Mouse (Mus musculus) kidney, embryonic 15.5 days (tissue): ENCODE measurements around the gene Adamtsl2. TPM values are rescaled to one million over a fixed set of nuclear protein-coding genes. Genes with fewer than 3 reads are reported as not detected.

Experiments used
- ATAC-seq: fragments of 200-750 bp; cut with Nextera tagmentation; replicated peaks from 2 replicates; pipeline ENCODE4 v1.8.0; 2017; ENCODE audit warnings: moderate TSS enrichment; ENCODE audit not compliant: low FRiP score
- H3K27ac ChIP-seq: fragments of 300-500 bp; sonication (generic); 2 replicates; pipeline ENCODE4 v1.5.1; 2015; ENCODE audit warnings: mild to moderate bottlenecking, inconsistent platforms
- H3K27me3 ChIP-seq: fragments of 300-500 bp; sonication (generic); 2 replicates; pipeline ENCODE4 v1.6.1; 2015; ENCODE audit warnings: inconsistent platforms
- H3K36me3 ChIP-seq: fragments of 300-500 bp; sonication (generic); 2 replicates; pipeline ENCODE4 v1.6.1; 2015; ENCODE audit warnings: inconsistent platforms
- H3K4me1 ChIP-seq: fragments of 300-500 bp; sonication (generic); 2 replicates; pipeline ENCODE4 v1.6.1; 2015; ENCODE audit warnings: inconsistent platforms
- H3K4me2 ChIP-seq: fragments of 300-500 bp; sonication (generic); 2 replicates; pipeline ENCODE4 v1.6.1; 2015; ENCODE audit warnings: moderate library complexity, mild to moderate bottlenecking, inconsistent platforms
- H3K4me3 ChIP-seq: fragments of 300-500 bp; sonication (generic); replicated peaks from 2 replicates; pipeline ENCODE4 v1.5.1; 2015; ENCODE audit warnings: mild to moderate bottlenecking, inconsistent platforms
- H3K9ac ChIP-seq: fragments of 300-500 bp; sonication (generic); 2 replicates; pipeline ENCODE4 v1.6.1; 2015; ENCODE audit warnings: mild to moderate bottlenecking, inconsistent platforms
- H3K9me3 ChIP-seq: fragments of 300-500 bp; sonication (generic); replicated peaks from 2 replicates; pipeline ENCODE4 v1.6.1; 2016; ENCODE audit warnings: inconsistent platforms
- WGBS: fragments of 180-500 bp; shearing (Covaris S2); methylation state at CpG from one replicate; pipeline ENCODE4 v1.1.7; 2015; ENCODE audit warnings: mixed read lengths; 5-methylcytosine and 5-hydroxymethylcytosine counted together
- polyA plus RNA-seq: library from polyadenylated mRNA; unstranded; fragments of >200 nt; fragmentation: Nextera tagmentation; extraction: Ambion mirVana; gene quantifications from 2 replicates; pipeline ENCODE4 v1.2.1, GENCODE M21; 2015

Adamtsl2 gene
- polyA plus RNA-seq, 1 experiment from 2014 or later = 1.7 TPM

DNA sequence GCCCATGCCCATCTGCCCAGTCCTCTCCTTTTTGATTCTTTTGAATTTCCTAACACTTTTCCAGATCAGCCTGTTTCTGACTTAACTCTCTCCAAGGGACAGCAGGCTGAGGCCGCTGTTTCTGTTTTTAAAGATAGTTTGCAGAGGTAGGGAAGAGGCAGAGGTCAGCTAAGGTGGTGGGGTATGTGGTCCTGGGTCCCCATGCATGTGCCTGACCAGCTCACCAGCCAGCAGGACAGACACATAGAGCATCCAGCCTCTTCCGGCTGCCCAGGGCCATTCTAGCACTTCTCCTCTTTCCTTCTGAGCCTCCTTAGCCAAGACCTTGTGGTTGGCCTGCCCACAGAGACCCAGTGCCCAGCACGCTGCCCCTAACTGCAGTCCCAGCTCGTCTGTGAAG, 20.9 kb upstream of the Adamtsl2 start:
- Histone ChIP-seq H3K4me2 (no peak overlapping the region), H3K9me3 (no peaks in the 10 kb centered on the region), H3K4me3 (no peak overlapping the region), H3K36me3 (no peaks in the 10 kb centered on the region), H3K27me3 (no peaks in the 10 kb centered on the region), H3K4me1 (peaks cover 29% of the 10 kb centered on the region), H3K27ac (no peak overlapping the region), H3K9ac (no peak overlapping the region)
- ATAC-seq = no peak
- 18% methylated on average over 4 of the region's 4 CpGs for WGBS

DNA sequence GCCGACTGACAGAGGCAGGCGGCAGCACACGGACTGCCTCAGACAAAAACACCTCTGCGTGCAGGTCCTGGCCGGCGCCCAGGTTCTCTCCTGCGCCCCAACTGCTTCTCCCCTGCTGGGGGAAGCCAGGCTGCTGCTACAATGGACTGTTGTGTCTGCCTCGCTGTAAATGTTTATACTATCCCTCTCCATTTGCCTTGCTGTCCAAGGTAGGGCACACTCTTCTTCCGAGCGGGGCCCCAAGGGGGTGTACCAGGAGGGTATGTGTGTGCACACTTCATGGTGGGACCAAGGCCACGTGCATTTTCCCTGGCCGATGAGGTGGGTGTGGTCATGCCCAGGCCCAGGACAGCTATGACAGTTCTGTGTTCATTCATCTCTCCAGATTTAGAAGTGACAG, 20.4 kb upstream of the Adamtsl2 start:
- H3K4me1 ChIP-seq = peaks cover 29% of the 10 kb centered on the region
- no peak overlapping the region for H3K27ac ChIP-seq
- no peak overlapping the region for H3K9ac ChIP-seq
- no peaks in the 10 kb centered on the region for H3K27me3 ChIP-seq
- no peaks in the 10 kb centered on the region for H3K9me3 ChIP-seq
- H3K4me2 ChIP-seq = no peak overlapping the region
- H3K36me3 ChIP-seq = no peaks in the 10 kb centered on the region
- H3K4me3 ChIP-seq = no peak overlapping the region
- no peak for ATAC-seq
- WGBS = 10% methylated on average over 12 of the region's 12 CpGs

DNA sequence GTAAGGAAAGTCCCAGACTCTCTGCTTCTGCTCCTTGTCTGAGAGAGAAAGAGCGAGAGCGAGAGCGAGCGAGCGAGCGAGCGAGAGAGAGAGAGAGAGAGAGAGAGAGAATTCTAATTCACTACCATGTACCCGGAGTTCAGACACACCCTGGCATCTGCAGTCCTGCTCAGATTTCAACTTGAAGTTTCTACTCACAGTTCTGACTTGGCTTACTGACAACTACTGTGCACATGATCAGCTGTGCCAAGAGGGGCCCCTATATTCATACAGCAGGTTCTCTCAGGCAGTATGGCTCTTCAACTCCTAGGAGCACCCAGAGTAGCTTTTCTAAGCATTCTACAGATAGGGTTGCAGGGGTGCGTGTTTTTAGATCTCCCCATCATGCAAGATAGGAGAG, 20.0 kb upstream of the Adamtsl2 start:
- no peak overlapping the region for H3K27ac ChIP-seq

DNA sequence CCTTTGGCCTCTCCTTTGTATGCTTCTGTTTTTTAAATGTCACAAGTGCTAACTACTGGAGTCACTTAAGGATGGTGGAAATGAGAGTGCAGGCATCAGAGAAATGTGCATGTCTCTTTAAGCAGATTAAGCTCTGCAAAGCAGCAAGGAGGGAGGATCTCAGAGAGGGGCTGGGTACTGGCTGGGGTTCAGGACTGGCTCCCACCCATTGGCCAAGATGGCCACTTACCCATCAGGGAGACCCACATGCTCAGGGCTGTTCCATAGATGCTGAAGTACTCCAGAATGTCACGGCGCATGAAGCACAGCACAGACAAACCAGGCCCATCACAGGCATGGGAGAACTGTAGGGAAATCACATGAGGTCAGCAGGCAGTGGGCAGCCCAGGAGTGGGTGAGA, 12.1 kb upstream of the Adamtsl2 start:
- 95% methylated on average over 2 of the region's 2 CpGs for WGBS
- ATAC-seq = no peak
- Histone ChIP-seq H3K36me3 (no peaks in the 10 kb centered on the region), H3K4me3 (no peak overlapping the region), H3K27me3 (no peaks in the 10 kb centered on the region), H3K4me2 (no peak overlapping the region), H3K27ac (no peak overlapping the region), H3K9ac (no peak overlapping the region), H3K4me1 (peaks cover 8% of the 10 kb centered on the region), H3K9me3 (no peaks in the 10 kb centered on the region)

More for the DNA sequence above, 20.0 kb upstream of the Adamtsl2 start:
- Histone ChIP-seq H3K36me3 (no peaks in the 10 kb centered on the region), H3K4me2 (no peak overlapping the region), H3K9me3 (no peaks in the 10 kb centered on the region), H3K4me3 (no peak overlapping the region), H3K27me3 (no peaks in the 10 kb centered on the region), H3K9ac (no peak overlapping the region), H3K4me1 (peaks cover 29% of the 10 kb centered on the region)
- 64% methylated on average over 9 of the region's 9 CpGs for WGBS
- ATAC-seq = no peak

DNA sequence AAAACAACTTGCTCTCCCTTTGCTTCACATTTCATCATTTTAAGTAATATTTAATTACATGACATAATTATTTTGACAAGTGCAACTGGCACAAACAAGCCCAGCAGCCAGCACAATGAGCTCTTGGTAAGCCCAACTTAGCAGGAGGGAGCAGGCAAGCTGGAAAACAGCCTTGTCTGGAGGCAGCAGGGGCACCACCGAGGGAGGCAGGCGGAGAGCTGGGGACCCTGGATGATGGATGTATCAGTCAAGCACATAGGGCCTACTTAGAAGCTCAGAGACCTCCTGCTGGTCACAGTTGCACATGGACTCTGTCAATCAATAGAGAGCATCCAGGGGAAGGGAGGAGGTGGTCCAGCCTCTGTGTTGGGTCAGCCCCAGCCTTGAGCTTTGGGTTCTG, 11.2 kb upstream of the Adamtsl2 start:
- no peaks in the 10 kb centered on the region for H3K27me3 ChIP-seq
- H3K9me3 ChIP-seq = no peaks in the 10 kb centered on the region
- no peak overlapping the region for H3K4me3 ChIP-seq
- H3K9ac ChIP-seq = no peak overlapping the region
- ATAC-seq = no peak
- no peak overlapping the region for H3K27ac ChIP-seq
- peaks cover 9% of the 10 kb centered on the region for H3K4me1 ChIP-seq
- 39% methylated on average over 2 of the region's 2 CpGs for WGBS
- H3K36me3 ChIP-seq = no peaks in the 10 kb centered on the region
- no peak overlapping the region for H3K4me2 ChIP-seq

DNA sequence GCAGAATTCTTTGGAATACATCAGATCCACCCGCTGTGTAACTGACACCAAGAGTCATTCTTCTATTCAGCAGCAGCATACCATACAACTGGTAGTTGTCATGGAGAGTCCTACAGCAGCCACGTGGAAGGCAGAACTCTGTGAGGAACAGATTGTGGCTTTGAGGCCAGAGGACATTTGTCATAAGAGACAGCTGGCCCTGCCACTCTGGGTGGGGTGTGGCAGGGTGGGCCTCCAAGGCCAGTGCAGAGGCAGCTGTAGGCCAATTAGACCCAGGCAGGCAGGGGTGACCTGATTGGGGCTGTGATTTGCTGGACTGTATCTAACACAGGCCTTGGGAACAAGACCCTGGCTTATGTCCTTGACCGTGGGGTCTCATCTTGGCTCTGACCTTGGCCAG, 9.5 kb upstream of the Adamtsl2 start:
- WGBS = 56% methylated on average over 3 of the region's 3 CpGs
- no peaks in the 10 kb centered on the region for H3K36me3 ChIP-seq
- H3K4me1 ChIP-seq = peaks cover 18% of the 10 kb centered on the region
- no peak overlapping the region for H3K4me2 ChIP-seq
- no peak overlapping the region for H3K9ac ChIP-seq
- no peak overlapping the region for H3K4me3 ChIP-seq
- no peaks in the 10 kb centered on the region for H3K9me3 ChIP-seq
- no peak for ATAC-seq
- H3K27me3 ChIP-seq = no peaks in the 10 kb centered on the region
- no peak overlapping the region for H3K27ac ChIP-seq

DNA sequence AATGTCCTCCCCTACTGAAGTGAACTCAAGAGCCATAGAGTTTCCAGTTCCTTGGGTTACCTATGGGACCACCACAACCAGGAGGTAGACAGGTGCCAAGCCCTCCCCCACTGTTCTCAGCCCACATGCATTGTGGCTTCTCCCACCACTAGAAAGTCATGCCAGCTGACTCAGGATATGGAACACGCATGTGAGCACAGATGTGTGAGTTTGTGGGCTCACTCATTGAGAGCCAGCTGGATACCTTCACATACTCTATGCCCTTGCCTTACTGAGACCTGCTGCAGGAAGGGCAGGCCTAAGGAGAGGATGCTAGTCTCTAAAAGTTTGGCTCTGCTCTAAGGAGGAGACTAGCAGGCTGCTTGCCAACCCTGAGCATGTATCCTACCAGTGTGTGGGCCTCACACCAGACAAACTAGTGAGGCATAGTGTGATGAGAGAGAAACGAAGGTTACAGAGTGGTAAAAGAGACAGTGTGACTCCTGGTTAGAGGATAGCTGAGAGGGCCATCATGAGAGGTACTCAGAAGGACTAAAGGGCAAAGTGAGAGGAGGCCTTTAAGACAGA, 8.8 kb upstream of the Adamtsl2 start:
- Histone ChIP-seq H3K36me3 (no peaks in the 10 kb centered on the region), H3K27me3 (no peaks in the 10 kb centered on the region), H3K27ac (no peak overlapping the region), H3K4me3 (no peak overlapping the region), H3K4me1 (peaks cover 23% of the 10 kb centered on the region), H3K9me3 (no peaks in the 10 kb centered on the region), H3K9ac (no peak overlapping the region), H3K4me2 (no peak overlapping the region)
- ATAC-seq = no peak
- WGBS = 76% methylated on average over 2 of the region's 2 CpGs

DNA sequence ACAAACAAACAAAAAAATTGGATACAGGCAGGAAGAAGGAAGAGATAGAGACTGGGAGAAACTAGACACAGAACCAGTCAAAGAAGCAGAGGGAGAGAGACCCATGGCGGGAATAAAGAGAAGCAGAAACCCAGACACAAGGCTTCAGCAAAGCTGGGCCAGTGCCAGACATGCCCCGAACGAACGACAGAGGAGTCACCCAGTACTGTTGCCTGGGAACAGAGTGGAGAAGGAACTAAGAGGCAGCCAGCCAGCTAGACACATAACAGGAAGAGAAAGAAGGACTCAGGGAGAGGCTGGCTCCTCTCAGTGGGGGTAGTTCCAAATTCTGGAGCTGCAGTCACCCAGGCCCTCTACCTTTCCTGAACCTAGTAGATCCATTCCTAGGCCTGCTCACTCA, 8.0 kb upstream of the Adamtsl2 start:
- WGBS = 28% methylated on average over 4 of the region's 4 CpGs
- no peak for ATAC-seq
- H3K9ac ChIP-seq = no peak overlapping the region
- H3K4me1 ChIP-seq = peaks cover 28% of the 10 kb centered on the region
- H3K4me2 ChIP-seq = no peak overlapping the region
- no peaks in the 10 kb centered on the region for H3K27me3 ChIP-seq
- no peaks in the 10 kb centered on the region for H3K36me3 ChIP-seq
- H3K27ac ChIP-seq = 0 out of 2 replicates have a peak overlapping the region, but pooled peaks have one; percentile 1
- H3K9me3 ChIP-seq = no peaks in the 10 kb centered on the region
- no peak overlapping the region for H3K4me3 ChIP-seq

DNA sequence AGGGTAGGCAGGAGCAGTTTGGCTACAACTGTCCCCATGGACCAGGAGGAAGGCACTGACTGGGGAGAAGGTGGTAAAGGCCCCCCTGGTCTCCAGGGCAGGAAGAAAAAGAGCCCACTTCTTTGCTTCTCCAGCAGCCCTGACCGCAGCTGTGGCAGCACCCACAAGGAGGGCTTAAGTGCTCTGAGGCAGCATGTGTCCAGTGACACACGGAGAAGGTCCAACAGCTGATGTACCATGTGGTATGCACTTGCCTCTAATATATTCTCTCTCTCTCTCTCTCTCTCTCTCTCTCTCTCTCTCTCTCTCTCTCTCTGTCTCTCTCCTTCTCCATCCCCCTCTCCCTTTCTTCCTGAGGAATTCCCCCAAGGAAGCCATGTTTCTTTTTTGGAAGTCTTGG, 7.2 kb upstream of the Adamtsl2 start, which contains the start of gene Mymk:
Gene Mymk (minus strand): TSS at position 202 of the 400 bp plus-strand sequence.
- 77% methylated on average over 2 of the region's 2 CpGs for WGBS
- Histone ChIP-seq H3K27ac (0 out of 2 replicates have a peak within 1 kb of the TSS, but pooled peaks have one; percentile 1), H3K36me3 (no peaks in the 10 kb centered on the region), H3K4me2 (no peak within 1 kb of the TSS), H3K4me1 (peaks cover 28% of the 10 kb centered on the region), H3K9ac (no peak within 1 kb of the TSS), H3K27me3 (peaks cover 3% of the 10 kb centered on the region; the same call in 1 of the 2 replicates), H3K4me3 (no peak within 1 kb of the TSS), H3K9me3 (no peaks in the 10 kb centered on the region)
- no peak for ATAC-seq

DNA sequence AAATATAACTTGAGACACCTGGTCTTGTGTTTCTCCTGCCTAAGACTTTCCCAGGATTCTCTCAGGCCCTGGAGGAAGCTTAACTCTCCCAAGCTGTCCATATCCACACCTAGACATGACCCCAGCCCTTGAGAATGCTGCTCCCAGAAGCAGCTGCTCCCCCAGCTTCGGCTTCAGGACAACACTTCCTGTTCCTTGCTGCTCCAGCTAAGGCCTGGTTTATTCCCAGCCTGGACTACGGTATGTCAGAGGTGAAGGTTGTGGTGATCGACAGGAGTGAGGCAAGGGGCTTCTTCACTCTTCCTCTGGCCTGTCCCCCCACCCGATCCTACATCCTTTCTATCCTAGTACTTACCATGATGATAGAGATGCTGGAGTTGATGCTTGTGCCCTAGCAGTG, 5.8 kb upstream of the Adamtsl2 start:
- Histone ChIP-seq H3K36me3 (no peaks in the 10 kb centered on the region), H3K4me1 (peaks cover 33% of the 10 kb centered on the region), H3K9me3 (no peaks in the 10 kb centered on the region), H3K4me2 (no peak overlapping the region), H3K9ac (no peak overlapping the region), H3K27me3 (peaks cover 6% of the 10 kb centered on the region; the same call in 1 of the 2 replicates), H3K4me3 (no peak overlapping the region), H3K27ac (0 out of 2 replicates have a peak overlapping the region, but pooled peaks have one; percentile 4)
- WGBS = 62% methylated on average over 4 of the region's 4 CpGs
- no peak for ATAC-seq

DNA sequence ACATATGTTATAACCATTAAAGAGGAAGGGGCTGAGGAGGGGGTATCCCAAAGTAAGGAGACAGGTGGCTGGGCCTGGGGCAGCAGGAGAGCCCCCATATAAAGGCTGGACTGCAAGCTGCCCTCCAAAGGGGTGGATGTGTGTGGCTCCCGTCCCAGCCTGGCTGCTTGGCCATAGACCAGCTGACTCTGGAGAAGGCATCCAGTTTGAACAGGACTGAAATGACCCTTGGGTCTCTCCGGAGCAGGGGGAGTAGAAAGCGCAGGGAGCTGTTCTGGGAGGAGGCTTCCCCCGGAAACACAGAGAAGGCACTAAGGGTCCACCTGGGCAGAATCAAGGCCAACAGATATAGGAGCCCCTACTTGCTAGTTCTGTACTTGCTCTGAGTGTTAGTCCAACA, 4.4 kb upstream of the Adamtsl2 start:
- no peak overlapping the region for H3K4me2 ChIP-seq
- ATAC-seq = no peak
- 54% methylated on average over 4 of the region's 4 CpGs for WGBS
- 0 out of 2 replicates have a peak overlapping the region, but pooled peaks have one; percentile 24 for H3K27ac ChIP-seq
- peaks cover 47% of the 10 kb centered on the region for H3K4me1 ChIP-seq
- H3K36me3 ChIP-seq = no peaks in the 10 kb centered on the region
- H3K27me3 ChIP-seq = peaks cover 6% of the 10 kb centered on the region; the same call in 1 of the 2 replicates
- H3K9ac ChIP-seq = no peak overlapping the region
- H3K4me3 ChIP-seq = no peak overlapping the region
- no peaks in the 10 kb centered on the region for H3K9me3 ChIP-seq

DNA sequence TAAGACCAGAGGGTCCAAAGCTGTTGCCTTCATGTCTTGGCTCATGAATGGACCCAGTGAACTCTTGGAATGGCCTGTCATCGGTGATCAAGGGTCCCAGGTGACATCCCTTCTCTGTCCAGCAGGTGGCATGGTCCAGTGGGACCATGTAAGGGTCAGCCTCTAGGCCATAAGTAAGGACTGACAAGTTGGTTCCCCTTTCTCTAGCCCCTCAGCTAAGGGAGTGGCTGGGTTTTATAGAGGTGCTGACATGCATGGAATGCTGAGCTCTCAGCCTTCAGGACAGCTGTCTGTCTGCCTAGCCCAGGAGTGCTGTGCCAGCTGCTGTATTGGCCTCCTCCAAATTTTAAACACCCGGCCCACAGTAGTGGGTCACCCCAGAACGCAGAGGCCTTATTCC, 3.7 kb upstream of the Adamtsl2 start:
- Histone ChIP-seq H3K27me3 (peaks cover 6% of the 10 kb centered on the region; the same call in 1 of the 2 replicates), H3K4me2 (no peak overlapping the region), H3K9me3 (no peaks in the 10 kb centered on the region), H3K27ac (no peak overlapping the region), H3K36me3 (no peaks in the 10 kb centered on the region), H3K4me1 (peaks cover 51% of the 10 kb centered on the region), H3K4me3 (no peak overlapping the region), H3K9ac (no peak overlapping the region)
- WGBS = 52% methylated on average over 3 of the region's 3 CpGs
- no peak for ATAC-seq
